Mouse (Mus musculus): ENCODE data around the gene Bdh1.

Bdh1 gene

GRCm38 (mm10) chr16:31449973-31450372, 27.9 kb downstream of the Bdh1 start:
- POLR2A ChIA-PET = interaction anchor here in 1 of 4 experiments (0.5 to 0.7 kb wide), 3 partner anchors 49 to 262 kb away, joined by 3 to 5 read pairs (median 4); no protein-coding TSS in a partner anchor
- CTCF ChIA-PET = interaction anchor here in 2 of 4 experiments (0.5 to 3.0 kb wide), 3 partner anchors 8 to 421 kb away, joined by 3 to 15 read pairs (median 5); no protein-coding TSS in a partner anchor

GRCm38 (mm10) chr16:31451235-31451634, 29.2 kb downstream of the Bdh1 start:
- CTCF ChIA-PET = interaction anchor here in 2 of 4 experiments (1.1 to 1.4 kb wide), 2 partner anchors 9 to 26 kb away, joined by 3 read pairs; no protein-coding TSS in a partner anchor
- POLR2A ChIA-PET = interaction anchor here in 3 of 4 experiments (0.6 to 2.1 kb wide), 4 partner anchors 8 to 487 kb away, joined by 3 to 6 read pairs (median 4); no protein-coding TSS in a partner anchor

DNA sequence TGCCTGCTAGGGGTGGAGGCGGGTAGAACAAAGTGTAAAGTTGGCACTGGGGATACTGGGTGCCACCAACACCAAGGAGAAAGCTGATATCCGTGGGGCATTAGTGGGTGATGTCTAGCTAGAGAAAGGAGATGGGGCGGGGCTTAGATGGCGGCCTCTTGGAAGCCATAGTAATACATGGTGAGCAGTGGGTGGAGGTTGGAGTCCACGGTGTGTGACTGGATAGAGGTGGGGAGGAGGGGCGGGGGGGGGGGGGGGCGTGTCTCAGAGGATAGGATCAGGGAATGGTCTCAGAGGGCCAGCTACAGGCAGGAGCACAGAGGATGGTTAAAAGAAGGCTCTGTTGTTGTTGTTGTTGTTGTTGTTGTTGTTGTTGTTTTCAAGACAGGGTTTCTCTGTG, 30.4 kb downstream of the Bdh1 start:
- ChIA-PET CTCF (interaction anchor here in 2 of 4 experiments (0.6 to 1.5 kb wide), 4 partner anchors 9 to 45 kb away, joined by 3 to 5 read pairs (median 4); no protein-coding TSS in a partner anchor), POLR2A (interaction anchor here in 3 of 4 experiments (0.8 to 2.1 kb wide), 5 partner anchors 8 to 320 kb away, joined by 3 to 6 read pairs (median 4); no protein-coding TSS in a partner anchor)

DNA sequence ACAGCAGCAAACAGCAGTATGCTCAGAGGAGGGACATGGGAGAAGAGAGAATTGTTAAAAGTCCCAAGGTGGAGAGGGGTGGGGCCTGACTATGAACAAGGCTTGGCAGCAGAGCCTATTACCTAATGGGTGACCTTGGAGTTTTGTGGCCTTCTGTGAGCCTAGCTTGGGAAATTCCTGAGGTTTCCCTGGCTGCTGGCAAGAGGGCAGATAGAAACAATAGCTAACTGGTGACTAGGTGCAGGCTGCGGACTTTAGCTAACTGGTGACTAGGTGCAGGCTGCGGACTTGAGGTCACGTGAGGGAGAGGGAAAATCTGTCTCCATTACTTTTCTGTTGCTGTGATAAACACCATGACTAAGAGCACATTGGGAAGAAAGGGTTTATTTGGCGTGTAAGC, 31.9 kb downstream of the Bdh1 start:
- ChIA-PET CTCF (interaction anchor here in 3 of 4 experiments (0.5 to 1.5 kb wide), 4 partner anchors 10 to 41 kb away, joined by 3 to 13 read pairs (median 4); no protein-coding TSS in a partner anchor), POLR2A (interaction anchor here in 2 of 4 experiments (0.5 to 1.0 kb wide), 4 partner anchors 9 to 152 kb away, joined by 3 to 5 read pairs (median 4); no protein-coding TSS in a partner anchor)

DNA sequence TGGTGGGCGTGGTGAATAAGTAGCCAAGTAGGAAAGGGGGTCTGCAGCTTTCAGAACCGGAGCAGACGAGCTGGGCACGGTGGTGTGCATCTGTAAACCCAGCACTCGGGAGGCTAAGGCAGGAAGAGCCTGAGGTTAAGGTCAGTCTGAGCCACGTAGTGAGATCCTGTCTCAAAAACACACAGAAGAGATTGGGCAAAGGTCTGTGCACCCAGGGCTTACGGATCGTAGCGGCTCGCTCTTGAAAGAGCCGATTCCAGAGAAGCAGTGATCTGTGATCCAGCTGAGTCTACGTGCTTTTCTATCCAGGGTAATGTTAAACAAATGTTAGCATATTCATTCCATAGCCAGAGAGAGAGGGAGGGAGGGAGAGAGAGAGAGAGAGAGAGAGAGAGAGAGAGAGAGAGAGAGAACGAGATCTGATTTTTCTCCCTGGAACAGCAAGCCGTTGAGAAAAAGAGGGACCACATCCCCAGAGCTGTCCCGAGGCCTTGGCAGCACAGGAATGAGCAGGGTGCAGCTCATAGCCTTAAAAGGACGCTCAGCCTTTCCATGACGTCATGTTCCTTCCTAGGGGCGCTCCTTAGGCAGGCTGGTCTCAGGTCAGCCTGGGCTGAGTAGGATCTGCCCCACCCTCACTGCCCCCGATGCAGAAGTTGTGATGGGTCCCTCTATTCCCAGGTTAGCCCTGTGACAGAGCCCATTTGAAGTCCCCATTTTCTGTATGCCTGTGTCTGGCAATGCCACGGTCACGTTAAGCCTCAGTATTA, 33.4 kb downstream of the Bdh1 start:
- ChIA-PET POLR2A (interaction anchor here in 2 of 4 experiments (0.6 to 1.2 kb wide), 4 partner anchors 31 to 1241 kb away, joined by 3 to 4 read pairs (median 4); no protein-coding TSS in a partner anchor), CTCF (interaction anchor here in 2 of 4 experiments (0.6 to 1.7 kb wide), 3 partner anchors 8 to 477 kb away, joined by 5 read pairs; no protein-coding TSS in a partner anchor)

DNA sequence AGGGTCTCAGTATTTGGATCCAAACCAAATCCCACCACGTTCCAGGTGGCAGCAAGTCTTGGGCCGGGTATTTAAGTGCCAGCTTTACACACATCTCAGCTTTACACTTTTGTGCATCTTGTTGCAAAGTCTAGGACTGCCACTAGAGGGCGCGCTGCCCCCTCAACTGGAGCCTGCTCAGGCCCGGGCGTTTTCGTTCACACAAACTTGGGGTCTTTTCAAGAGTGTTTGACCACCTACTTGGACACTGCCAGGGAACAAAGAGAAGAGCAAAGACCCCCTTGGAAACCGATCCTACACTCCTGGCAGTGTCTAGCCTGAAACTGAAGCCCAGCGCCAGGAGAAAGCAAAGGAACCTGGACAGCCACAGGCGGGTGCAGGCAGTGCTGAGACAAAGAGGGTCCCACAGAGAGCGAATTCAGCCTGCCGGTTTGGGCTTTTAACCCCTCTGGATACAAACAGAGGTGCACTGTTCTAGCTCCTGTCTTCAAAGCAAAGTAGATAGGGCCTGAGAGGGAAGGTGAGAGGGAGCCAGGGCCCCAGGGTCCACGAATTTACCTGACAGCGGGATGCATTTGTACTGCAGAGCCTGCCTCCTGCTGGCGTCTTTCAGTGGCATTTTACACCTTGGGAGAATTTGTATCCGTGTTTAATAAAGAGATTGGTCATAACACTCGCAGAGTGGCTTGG, 36.3 kb downstream of the Bdh1 start:
- ChIA-PET CTCF (interaction anchor here (0.5 to 1.7 kb wide), 79 partner anchors 10 to 1970 kb away, joined by 3 to 15 read pairs (median 3); partner anchors contain the start of genes Dlg1 (in 4 of the 4) and Meltf (in 1 of the 4)), POLR2A (interaction anchor here in 3 of 4 experiments (0.6 to 1.5 kb wide), 3 partner anchors 44 to 182 kb away, joined by 3 read pairs; no protein-coding TSS in a partner anchor)

GRCm38 (mm10) chr16:31459968-31460461, 37.9 kb downstream of the Bdh1 start:
- CTCF ChIA-PET = interaction anchor here in 3 of 4 experiments (0.7 to 1.7 kb wide), 6 partner anchors 8 to 160 kb away, joined by 3 to 8 read pairs (median 3); no protein-coding TSS in a partner anchor
- POLR2A ChIA-PET = interaction anchor here in 3 of 4 experiments (0.6 to 2.6 kb wide), 15 partner anchors 8 to 1056 kb away, joined by 3 to 12 read pairs (median 4); partner anchors contain the start of gene Dlg1 (in 2 of the 3)

GRCm38 (mm10) chr16:31460506-31460905, 38.4 kb downstream of the Bdh1 start:
- ChIA-PET CTCF (interaction anchor here in 2 of 4 experiments (0.7 to 1.7 kb wide), 4 partner anchors 9 to 159 kb away, joined by 3 to 8 read pairs (median 3); no protein-coding TSS in a partner anchor), POLR2A (interaction anchor here in 3 of 4 experiments (0.6 to 2.6 kb wide), 15 partner anchors 9 to 1056 kb away, joined by 3 to 12 read pairs (median 4); partner anchors contain the start of gene Dlg1 (in 2 of the 3))

GRCm38 (mm10) chr16:31461046-31461445, 39.0 kb downstream of the Bdh1 start:
- ChIA-PET CTCF (interaction anchor here in 1 of 4 experiments (1.7 kb wide), 1 partner anchor 9 kb away, joined by 3 read pairs; no protein-coding TSS in a partner anchor), POLR2A (interaction anchor here in 3 of 4 experiments (1.1 to 2.6 kb wide), 9 partner anchors 32 to 445 kb away, joined by 3 to 12 read pairs (median 5); partner anchors contain the start of gene Dlg1 (in 2 of the 3))

DNA sequence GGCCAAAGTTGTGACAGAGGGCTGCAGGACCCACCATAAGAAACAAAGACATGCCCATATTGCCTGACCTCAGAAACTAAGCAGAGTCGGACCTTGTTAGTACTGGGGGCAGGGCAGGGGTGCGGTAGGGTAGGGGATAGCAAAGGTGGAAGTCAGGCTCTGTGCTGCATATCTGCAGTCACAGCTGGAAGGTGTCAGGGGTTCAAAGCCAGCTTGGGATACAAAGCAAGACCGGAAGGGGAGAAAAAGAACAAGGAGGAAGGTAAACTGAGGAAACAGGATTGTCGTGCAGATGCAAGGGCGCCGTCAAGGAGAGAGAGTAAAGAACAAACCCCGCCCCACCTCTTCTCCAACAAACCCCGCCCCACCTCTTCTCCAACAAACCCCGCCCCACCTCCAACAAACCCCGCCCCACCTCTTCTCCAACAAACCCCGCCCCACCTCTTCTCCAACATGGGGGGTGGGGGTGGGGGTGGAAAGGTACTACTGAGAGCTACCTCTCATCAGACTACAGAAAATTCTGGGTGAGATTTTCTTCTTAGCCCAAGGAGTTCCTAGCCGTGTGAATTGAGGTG, 40.1 kb downstream of the Bdh1 start:
- CTCF ChIA-PET = interaction anchor here in 3 of 4 experiments (0.6 to 1.6 kb wide), 14 partner anchors 18 to 1931 kb away, joined by 3 to 7 read pairs (median 3); partner anchors contain the start of gene Dlg1 (in 1 of the 3)

DNA sequence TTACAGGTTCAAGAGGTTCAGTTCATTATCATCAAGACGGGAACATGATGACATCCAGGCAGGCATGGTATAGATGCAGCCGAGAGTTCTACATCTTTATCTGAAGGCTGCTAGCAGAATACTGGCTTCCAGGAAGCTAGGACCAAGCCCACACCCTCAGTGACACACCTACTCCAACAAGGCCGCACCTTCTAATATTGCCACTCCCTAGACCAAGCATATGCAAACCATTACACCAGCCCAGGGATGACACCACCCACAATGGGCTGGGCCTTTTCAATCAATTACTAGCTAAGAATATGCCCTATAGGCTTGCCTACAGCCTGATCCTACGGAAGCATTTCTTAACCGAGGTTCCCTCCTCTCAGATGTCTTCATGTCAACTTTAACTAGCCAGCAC, 42.9 kb downstream of the Bdh1 start:
- ChIA-PET CTCF (interaction anchor here in 1 of 4 experiments (0.8 kb wide), 2 partner anchors 21 to 42 kb away, joined by 3 to 4 read pairs; no protein-coding TSS in a partner anchor), POLR2A (interaction anchor here in 2 of 4 experiments (0.6 to 1.9 kb wide), 7 partner anchors 16 to 613 kb away, joined by 3 to 8 read pairs (median 4); no protein-coding TSS in a partner anchor)

More for the DNA sequence above, 40.1 kb downstream of the Bdh1 start:
- POLR2A ChIA-PET = interaction anchor here in 3 of 4 experiments (0.6 to 2.9 kb wide), 15 partner anchors 8 to 691 kb away, joined by 3 to 15 read pairs (median 3); partner anchors contain the start of gene Dlg1 (in 1 of the 3)

- ChIA-PET CTCF (interaction anchor here in 2 of 4 experiments (0.5 to 0.8 kb wide), 6 partner anchors 22 to 949 kb away, joined by 3 to 6 read pairs (median 3); no protein-coding TSS in a partner anchor), POLR2A (interaction anchor here in 2 of 4 experiments (0.6 to 1.9 kb wide), 5 partner anchors 15 to 57 kb away, joined by 4 to 7 read pairs (median 4); no protein-coding TSS in a partner anchor)
These were observed 43.5 kb downstream of the Bdh1 start for GRCm38 (mm10) chr16:31465630-31466029.

GRCm38 (mm10) chr16:31466106-31466505, 44.0 kb downstream of the Bdh1 start:
- ChIA-PET CTCF (interaction anchor here in 2 of 4 experiments (0.5 to 0.7 kb wide), 4 partner anchors 40 to 949 kb away, joined by 3 to 6 read pairs (median 3); no protein-coding TSS in a partner anchor), POLR2A (interaction anchor here in 1 of 4 experiments (0.6 kb wide), 1 partner anchor 56 kb away, joined by 4 read pairs; no protein-coding TSS in a partner anchor)

DNA sequence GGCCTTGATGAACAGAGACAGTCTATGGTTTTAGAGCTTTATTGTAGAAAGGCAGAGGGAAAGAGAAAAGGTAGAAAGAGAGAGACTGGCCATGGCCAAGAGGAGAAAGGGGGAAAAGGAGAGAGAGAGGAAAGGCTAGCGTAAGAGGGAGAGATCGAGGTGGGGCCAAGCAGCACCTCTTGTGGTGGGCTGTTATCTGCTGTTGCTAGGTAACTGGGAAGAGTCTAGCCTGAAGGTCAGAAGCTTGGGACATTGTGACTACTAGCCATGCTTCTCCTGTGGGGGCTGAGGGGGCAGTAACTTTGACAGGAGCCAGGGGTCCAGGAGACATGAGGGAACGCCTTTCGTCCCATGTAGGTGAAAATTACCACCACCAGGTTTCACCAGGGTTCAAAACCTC, 48.7 kb downstream of the Bdh1 start:
- POLR2A ChIA-PET = interaction anchor here in 2 of 4 experiments (1.2 to 2.5 kb wide), 2 partner anchors 37 to 193 kb away, joined by 3 to 8 read pairs; partner anchors contain the start of gene Dlg1 (in 1 of the 2)
- CTCF ChIA-PET = interaction anchor here in 1 of 4 experiments (0.6 to 0.9 kb wide), 2 partner anchors 35 to 38 kb away, joined by 3 read pairs; no protein-coding TSS in a partner anchor

- POLR2A ChIA-PET = interaction anchor here in 1 of 4 experiments (2.5 kb wide), 1 partner anchor 36 kb away, joined by 8 read pairs; no protein-coding TSS in a partner anchor
- CTCF ChIA-PET = interaction anchor here in 1 of 4 experiments (1.2 kb wide), 1 partner anchor 434 kb away, joined by 3 read pairs; no protein-coding TSS in a partner anchor
These were observed 49.9 kb downstream of the Bdh1 start for GRCm38 (mm10) chr16:31471994-31472393.

DNA sequence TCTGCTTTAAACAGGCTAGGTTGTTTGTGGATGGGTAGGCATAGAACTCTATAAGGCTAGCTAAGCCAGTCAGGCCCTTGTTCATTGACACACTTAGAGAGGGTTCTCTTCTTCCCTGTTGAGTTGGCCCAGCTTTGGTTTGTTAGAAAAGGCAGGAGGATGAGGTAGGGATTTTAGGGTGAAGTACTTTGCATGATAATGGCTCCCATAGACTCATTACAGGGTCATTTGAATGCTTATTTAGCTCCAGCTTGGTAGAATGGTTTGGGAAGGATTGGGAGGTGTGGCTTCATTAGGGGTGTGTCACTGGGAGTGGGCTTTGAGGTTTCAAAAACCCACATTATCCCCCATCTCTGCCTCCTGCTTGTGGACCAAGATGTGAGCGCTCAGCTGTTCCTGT, 51.1 kb downstream of the Bdh1 start:
- ChIA-PET CTCF (no interaction called here), POLR2A (interaction anchor here in 2 of 4 experiments (0.7 to 1.2 kb wide), 4 partner anchors 11 to 190 kb away, joined by 3 to 4 read pairs (median 4); partner anchors contain the start of gene Dlg1 (in 1 of the 2))

Measured in embryonic stem cell, embryonic (primary cell).